Mouse (Mus musculus): ENCODE data around the gene Tle3.

Tle3 gene

GRCm38 (mm10) chr9:61397130-61397529 is 25.0 kb downstream of the Tle3 start:
- DNase-seq = no peak

DNA sequence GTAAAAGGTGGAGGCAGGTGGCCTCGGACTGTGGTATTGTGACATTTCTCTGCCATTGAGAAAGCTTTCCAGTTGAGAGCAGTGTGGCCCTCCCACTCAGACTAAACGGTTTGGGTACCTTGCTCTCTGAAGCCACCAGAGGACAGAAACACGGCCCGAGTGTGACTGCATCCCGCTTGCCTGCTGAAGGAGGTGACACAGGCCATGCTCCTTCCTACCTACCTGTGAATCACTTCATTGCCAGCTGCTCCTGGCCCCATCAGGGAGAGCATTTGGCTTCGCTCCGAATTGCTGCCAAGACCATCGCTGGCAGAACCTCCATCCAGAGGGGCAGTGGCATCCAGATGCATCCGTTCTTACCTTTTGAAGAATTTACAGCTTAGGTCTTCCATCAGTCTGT is 26.0 kb downstream of the Tle3 start:
- DNase-seq = no peak

- no peak for DNase-seq
These were observed 28.0 kb downstream of the Tle3 start for GRCm38 (mm10) chr9:61400132-61400531.

GRCm38 (mm10) chr9:61401664-61402063 is 29.5 kb downstream of the Tle3 start:
- no peak for DNase-seq

DNA sequence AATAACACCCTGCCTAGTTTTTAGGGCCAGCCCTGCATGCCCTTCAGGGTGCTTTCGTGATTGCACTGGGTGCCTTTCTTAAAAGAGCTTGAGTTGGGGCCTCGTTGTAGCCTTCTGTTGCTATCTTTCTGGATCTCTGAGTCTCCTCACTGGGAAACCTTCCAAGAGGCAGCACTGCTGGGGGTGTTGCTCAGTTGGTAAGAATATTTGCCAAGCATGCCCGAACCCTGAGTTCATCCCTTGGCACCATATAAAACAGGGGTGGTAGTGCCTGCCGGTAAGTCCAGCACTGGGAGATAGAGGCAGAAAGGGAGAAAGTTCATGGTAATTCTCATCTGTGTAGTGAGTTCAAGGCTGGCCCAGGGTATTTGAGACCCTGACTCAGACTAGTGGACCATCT is 30.1 kb downstream of the Tle3 start:
- no peak for DNase-seq

DNA sequence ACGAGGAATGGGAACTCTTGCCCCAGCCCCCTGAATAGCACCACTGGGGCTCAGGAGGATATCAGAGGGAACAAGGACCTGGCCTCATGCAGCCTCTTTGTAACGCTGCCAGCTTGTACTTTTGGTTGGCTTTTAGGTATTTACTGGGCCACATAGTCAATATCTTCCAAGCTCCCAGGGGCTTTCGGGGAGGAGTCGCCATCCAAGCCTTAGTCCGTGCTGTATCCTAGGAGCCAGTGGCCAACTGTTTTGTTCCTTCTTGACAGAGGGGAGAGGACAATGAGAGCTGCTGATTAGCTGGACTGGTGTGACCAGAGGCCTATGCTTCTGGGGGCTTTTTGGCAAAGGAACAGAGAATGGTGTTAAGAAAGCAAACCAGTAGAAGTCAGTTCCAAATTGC is 30.6 kb downstream of the Tle3 start:
- no peak for DNase-seq

GRCm38 (mm10) chr9:61403866-61404614 is 31.9 kb downstream of the Tle3 start:
- DNase-seq = peak; percentile 57

DNA sequence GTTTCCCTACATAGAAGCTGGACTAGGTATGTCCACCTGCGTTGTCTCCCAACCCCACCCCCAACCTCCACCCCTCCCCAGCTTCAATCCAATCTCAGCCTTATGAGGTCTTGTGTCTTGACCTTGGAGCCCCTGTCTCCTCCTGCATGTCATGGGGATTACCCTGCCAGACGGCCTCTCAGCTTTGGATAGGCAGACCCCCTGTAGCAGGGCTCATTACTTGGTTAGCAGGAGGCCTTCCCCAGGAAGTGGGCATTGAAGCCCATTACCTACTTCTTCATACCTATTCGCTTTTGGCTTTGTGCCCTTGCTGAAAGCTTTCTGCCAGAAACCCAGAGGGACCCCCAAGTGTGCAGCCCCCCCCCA is 32.4 kb downstream of the Tle3 start:
- no peak for DNase-seq

DNA sequence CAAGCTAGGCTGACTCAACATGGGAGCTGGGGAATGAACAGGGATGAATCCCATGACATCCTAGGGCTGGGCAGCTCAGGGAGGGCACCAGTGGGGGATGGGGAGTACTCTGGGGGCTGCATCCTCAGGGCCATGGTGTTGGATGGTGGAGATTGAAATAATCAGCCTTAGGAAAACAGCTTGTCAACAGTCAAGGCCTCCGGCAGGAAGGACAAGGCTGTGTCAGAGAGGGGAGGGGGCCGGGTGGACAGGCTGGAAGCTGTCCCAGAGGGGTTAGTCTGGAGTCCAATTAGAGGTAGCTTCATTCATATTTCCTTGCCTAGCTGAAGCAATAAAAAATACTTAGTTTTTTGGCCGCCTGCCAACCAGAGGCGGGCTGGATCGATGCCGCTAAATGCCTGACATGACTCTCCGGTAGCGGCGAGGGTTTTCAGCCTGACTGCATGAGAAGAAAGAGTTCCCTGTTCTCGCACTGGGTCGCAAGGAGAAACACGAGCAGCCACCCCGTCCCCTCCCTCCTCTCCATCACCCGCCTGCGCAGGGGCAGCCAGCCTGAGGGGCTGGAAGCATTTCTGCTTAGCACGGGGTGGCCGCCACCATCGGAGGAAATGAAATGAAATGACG is 32.9 kb downstream of the Tle3 start:
- DNase-seq = peak; percentile 84

DNA sequence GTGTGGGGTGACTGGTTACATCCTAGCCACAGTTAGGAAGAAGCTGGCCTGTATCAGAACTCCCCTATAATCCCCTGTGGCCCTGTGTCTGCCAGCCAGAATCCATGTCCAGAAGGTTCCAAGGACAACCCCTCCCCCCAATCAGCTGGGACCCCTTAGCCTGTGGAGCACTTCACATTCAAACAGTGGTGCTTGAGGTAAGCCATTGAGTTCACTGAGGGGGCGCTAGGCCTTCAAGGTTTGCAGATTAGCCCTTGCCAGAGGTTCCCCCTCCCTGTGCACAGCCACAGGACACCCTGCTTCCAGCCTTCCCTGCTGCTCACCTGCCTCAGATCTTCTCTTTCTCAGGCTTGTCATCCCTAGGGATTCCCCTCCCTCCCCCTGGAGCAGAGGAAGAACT is 34.2 kb downstream of the Tle3 start:
- DNase-seq = no peak

- DNase-seq = no peak
These were observed 36.9 kb downstream of the Tle3 start for GRCm38 (mm10) chr9:61409046-61409445.

GRCm38 (mm10) chr9:61413665-61414456 is 41.7 kb downstream of the Tle3 start:
- DNase-seq = no peak

DNA sequence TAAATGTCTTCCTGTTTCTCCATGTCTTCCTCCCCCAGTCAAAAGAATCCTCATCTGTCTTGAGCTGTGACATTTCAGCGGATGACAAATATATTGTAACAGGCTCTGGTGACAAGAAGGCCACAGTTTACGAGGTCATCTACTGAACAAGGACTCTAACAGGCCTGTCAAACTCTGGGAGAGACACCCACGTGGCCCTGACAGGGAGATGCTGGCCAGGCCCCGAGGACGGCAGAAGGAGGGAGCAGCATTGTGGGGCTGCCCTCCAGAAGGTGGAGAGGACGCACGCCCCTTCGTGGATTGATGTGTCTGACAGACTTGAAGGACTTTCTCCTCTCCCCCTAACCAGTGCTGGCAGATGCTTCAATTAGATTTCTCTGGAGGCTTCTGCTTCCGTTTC is 44.4 kb downstream of the Tle3 start:
- DNase-seq = no peak

GRCm38 (mm10) chr9:61421626-61422025 is 49.5 kb downstream of the Tle3 start:
- DNase-seq = no peak

- no peak for DNase-seq
These were observed 52.1 kb downstream of the Tle3 start for GRCm38 (mm10) chr9:61424245-61424644.

GRCm38 (mm10) chr9:61426493-61426892 is 54.3 kb downstream of the Tle3 start:
- DNase-seq = no peak

DNA sequence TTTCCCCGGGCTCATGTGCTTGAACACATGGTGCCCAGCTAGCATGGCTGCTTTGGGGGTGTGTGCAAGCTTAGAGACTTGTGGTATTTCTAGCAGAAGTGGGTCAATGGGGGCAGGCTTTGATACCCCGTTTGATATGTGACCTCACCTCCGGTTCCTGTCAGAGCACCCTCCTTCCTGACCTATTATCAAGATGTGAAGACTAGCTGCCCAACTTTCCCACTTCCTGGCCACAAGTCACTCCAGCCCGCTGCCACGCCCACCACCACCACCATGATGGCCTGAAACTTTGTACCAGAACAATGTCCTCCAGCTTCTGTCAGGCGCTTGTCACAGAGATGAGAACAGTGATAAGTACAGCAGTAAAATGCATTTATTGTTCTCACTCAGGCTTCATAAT is 54.9 kb downstream of the Tle3 start:
- no peak for DNase-seq

- no peak for DNase-seq
These were observed 55.7 kb downstream of the Tle3 start for GRCm38 (mm10) chr9:61427901-61428300.

DNA sequence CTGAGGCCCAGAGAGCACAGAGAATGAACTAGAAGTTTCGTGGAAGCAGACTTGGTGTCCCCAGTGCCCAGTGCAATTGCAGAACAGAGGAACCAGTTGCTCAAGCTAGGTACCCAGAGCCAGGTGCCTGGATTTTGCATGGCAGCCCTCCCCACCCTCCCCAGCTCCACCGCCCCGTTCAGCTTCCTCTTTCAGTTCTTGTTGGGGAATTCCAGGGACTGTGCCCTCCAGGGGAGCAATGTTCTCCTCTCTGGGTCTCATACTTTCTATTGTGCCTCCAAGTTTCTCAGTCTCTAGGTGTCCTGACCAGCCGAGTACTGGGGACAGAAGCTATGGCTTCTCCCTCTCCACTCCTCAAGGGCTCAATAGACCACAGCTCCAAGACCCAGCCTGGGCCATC is 59.7 kb downstream of the Tle3 start:
- no peak for DNase-seq

DNA sequence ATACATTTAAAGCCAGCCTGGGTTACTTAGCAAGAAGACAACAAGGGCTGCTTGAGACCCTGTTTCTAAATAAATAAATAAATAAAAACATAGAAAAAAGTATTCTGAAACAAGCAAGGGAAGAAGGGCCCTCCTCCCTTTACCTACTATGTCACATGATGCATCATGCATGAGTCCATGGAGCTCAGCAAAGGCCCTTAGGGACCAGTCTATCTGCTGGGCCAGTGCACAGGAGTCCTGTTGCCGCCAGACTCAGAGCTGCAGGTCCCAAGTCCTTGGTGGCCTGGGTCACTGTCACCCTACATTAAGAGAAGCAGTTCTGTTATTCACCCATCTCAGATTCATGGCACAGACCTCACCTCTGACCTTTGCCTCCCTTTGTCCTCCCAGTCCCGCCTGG is 61.0 kb downstream of the Tle3 start:
- DNase-seq = no peak

DNA sequence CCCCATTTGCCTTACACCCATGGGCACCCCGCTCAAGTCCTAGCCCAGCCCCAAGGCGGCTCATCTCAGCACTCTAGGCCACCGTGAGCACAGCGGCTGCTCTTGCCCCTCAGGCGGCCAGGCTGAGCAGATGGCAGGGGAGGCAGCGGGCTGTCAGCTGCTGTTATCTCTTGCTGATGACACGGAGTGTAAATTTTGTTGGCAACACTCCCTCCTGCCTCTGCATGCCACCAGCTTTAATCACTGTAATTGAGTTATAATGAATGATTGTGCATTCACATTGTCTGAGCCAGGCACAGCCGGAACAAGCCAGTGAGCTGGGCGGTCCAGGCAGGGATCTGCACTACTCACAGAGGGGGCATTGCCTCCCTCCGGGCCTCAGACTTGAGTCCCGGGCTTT is 61.9 kb downstream of the Tle3 start:
- DNase-seq = peak; percentile 52

DNA sequence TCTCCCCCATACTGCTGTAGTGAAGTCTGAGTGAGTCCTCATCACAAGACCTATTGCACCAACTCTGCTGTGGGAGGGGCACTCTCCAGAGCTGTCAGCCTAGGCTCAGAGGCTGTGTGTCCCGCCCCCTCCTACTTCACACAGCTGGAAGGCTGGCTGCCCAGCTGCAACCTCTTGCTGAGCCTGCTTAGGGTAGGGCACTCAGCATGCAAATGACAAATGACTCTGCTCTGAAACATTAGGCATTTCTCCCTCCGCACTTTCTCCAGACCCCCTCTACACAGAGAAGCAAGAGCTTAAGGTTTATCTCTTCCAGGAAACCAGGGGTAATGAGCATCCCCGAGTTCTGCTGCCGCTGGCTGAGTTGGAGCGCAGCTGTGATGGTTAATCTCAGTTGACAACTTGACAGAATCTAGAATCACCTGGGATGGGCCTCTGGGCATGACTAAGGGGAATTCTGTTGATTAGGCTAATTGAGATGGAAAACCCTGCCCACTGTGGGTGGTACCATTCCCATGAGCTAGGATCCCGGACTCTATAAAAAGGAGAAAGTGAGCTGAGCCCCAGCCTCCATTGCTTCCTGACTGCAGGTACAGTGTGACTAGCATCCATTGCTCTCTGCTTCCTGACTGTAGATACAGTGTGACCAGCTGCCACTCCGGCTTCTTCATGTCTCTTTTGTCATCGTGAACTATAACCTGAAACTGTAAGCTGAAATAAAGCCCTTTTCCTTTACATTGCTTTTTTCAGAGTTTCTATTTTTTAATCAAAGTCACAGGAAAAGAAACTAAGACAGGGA is 63.2 kb downstream of the Tle3 start:
- DNase-seq = peak; percentile 74

- DNase-seq = no peak
These were observed 63.9 kb downstream of the Tle3 start for GRCm38 (mm10) chr9:61436104-61436503.
